ENCODE assay signal across 12 mouse cellular contexts in genomic region chr16:24891453-24891852, GRCm38 (mm10).
DNase-seq lines count a peak whose midpoint lies in the region.
"Had no signal": no experiment of that assay in that cellular context is flagged by ENCODE, and none has a peak within 500 bp of the region (broad histone marks: within the 10 kb centered on the region; RNA-seq: fewer than 3 reads in every experiment).

No protein-coding gene starts in this region.

- peak; percentile 79 for DNase-seq in adrenal gland, adult 2 months
- no peak for DNase-seq in adrenal gland, postnatal 4 days (ENCODE audit: low spot score in 2 of 2)
- DNase-seq in urinary bladder, postnatal 14 days (ENCODE audit: low spot score): peak; percentile 39
- DNase-seq in urinary bladder, adult 2 months (ENCODE audit: low spot score): no peak
- peak; percentile 37 for DNase-seq in heart, postnatal 4 days
- DNase-seq in testis, postnatal 10 days (ENCODE audit: low spot score): no peak
- no peak for DNase-seq in forebrain, embryonic 10.5 days (ENCODE audit: extremely low spot score, low spot score)
- no peak for DNase-seq in neural tube, embryonic 10.5 days (ENCODE audit: extremely low spot score, low spot score)
- DNase-seq: cerebellum, postnatal 25 days had no signal

- H3K27ac ChIP-seq in forebrain, embryonic 10.5 days: no peak overlapping the region
- H3K27ac ChIP-seq: forebrain, embryonic 12.5 days; liver, embryonic 14.5 days; neural tube, embryonic 13.5 days had no signal

- WGBS in forebrain, embryonic 10.5 days: 89% methylated on average over 6 of the region's 6 CpGs

- H3K9me3 ChIP-seq in forebrain, embryonic 10.5 days: no peaks in the 10 kb centered on the region
- H3K9me3 ChIP-seq: forebrain, embryonic 12.5 days; neural tube, embryonic 13.5 days had no signal

- no peak overlapping the region for H3K4me3 ChIP-seq in forebrain, embryonic 10.5 days
- H3K4me3 ChIP-seq: forebrain, embryonic 12.5 days; neural tube, embryonic 13.5 days had no signal

- H3K36me3 ChIP-seq in forebrain, embryonic 10.5 days (replicated peaks): no peaks in the 10 kb centered on the region
- H3K36me3 ChIP-seq: forebrain, embryonic 12.5 days; neural tube, embryonic 13.5 days had no signal

- H3K27me3 ChIP-seq in forebrain, embryonic 10.5 days (ENCODE audit: poor library complexity, severe bottlenecking): no peaks in the 10 kb centered on the region
- H3K27me3 ChIP-seq: forebrain, embryonic 12.5 days; neural tube, embryonic 13.5 days had no signal

- peaks cover 9% of the 10 kb centered on the region for H3K4me1 ChIP-seq in forebrain, embryonic 10.5 days

Comparison
In these comparisons a context has a peak if more than half of its experiments do, and no peak if none do; other contexts are left out.
1. DNase-seq: peak in adrenal gland, adult 2 months (single experiment), urinary bladder, postnatal 14 days (single experiment) and heart, postnatal 4 days (single experiment); none in adrenal gland, postnatal 4 days (0 of 2), urinary bladder, adult 2 months (single experiment), testis, postnatal 10 days (single experiment), forebrain, embryonic 10.5 days (single experiment) and neural tube, embryonic 10.5 days (single experiment).